Mouse (Mus musculus) kidney, adult 18-20 months (tissue): Measurements from ENCODE around the gene Grin2a.

ENCODE experiments used
- DNase-seq: peaks from one replicate; pipeline ENCODE4 v3.0.0; 2021

Gene Grin2a

GRCm38 (mm10) chr16:9994951-9995813 is at the start of gene Grin2a:
Grin2a (minus strand) TSS chr16:9995560.
- DNase-seq: no peak

GRCm38 (mm10) chr16:10035582-10036215 is 40.3 kb upstream of the Grin2a start:
- no peak for DNase-seq

- no peak for DNase-seq
Observed at GRCm38 (mm10) chr16:10033416-10033979, 38.1 kb upstream of the Grin2a start.

GRCm38 (mm10) chr16:10031891-10032290 is 36.5 kb upstream of the Grin2a start:
- DNase-seq: no peak

- DNase-seq: no peak
Observed at GRCm38 (mm10) chr16:10026741-10027140, 31.4 kb upstream of the Grin2a start.

GRCm38 (mm10) chr16:10009743-10010142 is 14.4 kb upstream of the Grin2a start:
- no peak for DNase-seq

- DNase-seq: no peak
Observed at GRCm38 (mm10) chr16:10005606-10006005, 10.2 kb upstream of the Grin2a start.

- no peak for DNase-seq
Observed at GRCm38 (mm10) chr16:10004096-10004495, 8.7 kb upstream of the Grin2a start.

GRCm38 (mm10) chr16:10003001-10003400 is 7.6 kb upstream of the Grin2a start:
- DNase-seq: no peak

- DNase-seq: no peak
Observed at GRCm38 (mm10) chr16:10001601-10002000, 6.2 kb upstream of the Grin2a start.

- DNase-seq: no peak
Observed at GRCm38 (mm10) chr16:9999926-10000325, 4.6 kb upstream of the Grin2a start.

GRCm38 (mm10) chr16:9997931-9998330 is 2.6 kb upstream of the Grin2a start:
- no peak for DNase-seq

- no peak for DNase-seq
Observed at GRCm38 (mm10) chr16:9995814-9996210, 452 bp upstream of the Grin2a start.

- DNase-seq: no peak
Observed at GRCm38 (mm10) chr16:9994041-9994950, 1.1 kb downstream of the Grin2a start.

- peak; percentile 42 for DNase-seq
Observed at GRCm38 (mm10) chr16:9993255-9994040, 1.9 kb downstream of the Grin2a start.

- DNase-seq: no peak
Observed at GRCm38 (mm10) chr16:9992773-9993221, 2.6 kb downstream of the Grin2a start.

GRCm38 (mm10) chr16:9992076-9992772 is 3.1 kb downstream of the Grin2a start:
- DNase-seq: no peak

- no peak for DNase-seq
Observed at GRCm38 (mm10) chr16:9985041-9985440, 10.3 kb downstream of the Grin2a start.

- DNase-seq: no peak
Observed at GRCm38 (mm10) chr16:9980641-9981040, 14.7 kb downstream of the Grin2a start.

- DNase-seq: no peak
Observed at GRCm38 (mm10) chr16:9978173-9978572, 17.2 kb downstream of the Grin2a start.

GRCm38 (mm10) chr16:9972705-9973104 is 22.7 kb downstream of the Grin2a start:
- no peak for DNase-seq
